8 mouse cellular contexts compared by ENCODE assay signal in the genomic region with DNA sequence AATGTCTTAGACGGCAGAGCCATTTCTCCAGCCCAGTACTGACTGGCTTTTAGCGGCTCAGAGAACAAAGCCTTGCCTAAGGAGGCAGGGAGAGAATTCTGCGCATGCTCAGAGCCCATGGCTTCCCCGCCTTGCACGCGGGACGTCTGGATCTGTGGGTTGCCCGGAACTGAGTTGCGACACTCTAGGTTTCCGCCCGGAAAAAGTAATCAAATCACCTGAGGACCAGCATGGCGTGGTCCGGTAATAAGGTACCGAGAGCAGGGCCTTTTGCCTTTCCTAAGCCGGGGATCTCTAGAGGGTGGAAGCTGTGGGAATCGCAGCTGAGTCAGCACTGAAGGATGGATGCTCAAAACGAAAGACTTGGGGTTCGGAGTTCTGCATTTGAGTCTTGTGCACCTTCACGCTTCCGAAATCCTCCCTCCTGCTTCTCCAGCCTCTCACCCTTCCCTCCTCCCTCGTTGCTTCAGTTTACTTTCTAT. TPM values are rescaled to one million over a fixed set of nuclear protein-coding genes. Genes with fewer than 3 reads are reported as not detected.
DNase-seq lines count a peak whose midpoint lies in the region; ATAC-seq and TF ChIP-seq lines count a peak whose summit lies in the region.

Gene Xrcc5 (plus strand): TSS at position 105 of the 482 bp plus-strand sequence.

- peak within 1 kb of the TSS; percentile 73 for H3K9ac ChIP-seq in embryonic facial prominence, embryonic 13.5 days
- peak within 1 kb of the TSS; percentile 74 for H3K9ac ChIP-seq in limb, embryonic 14.5 days (ENCODE audit: low read depth, low read length, severe bottlenecking)
- peak within 1 kb of the TSS; percentile 67 for H3K9ac ChIP-seq in midbrain, postnatal 0 days (replicated peaks; ENCODE audit: low read length, poor library complexity, severe bottlenecking)

- H3K9me3 ChIP-seq in embryonic facial prominence, embryonic 13.5 days, result no peaks in the 10 kb centered on the region
- H3K9me3 ChIP-seq in limb, embryonic 14.5 days (ENCODE audit: control insufficient read depth, low read length), result no peaks in the 10 kb centered on the region
- H3K9me3 ChIP-seq in midbrain, postnatal 0 days (ENCODE audit: low read length), result no peaks in the 10 kb centered on the region

- TF ChIP-seq CTCF in midbrain, postnatal 0 days (IDR thresholded peaks at IDR 0.05), result no peak

- H3K27ac ChIP-seq in embryonic facial prominence, embryonic 13.5 days, result peak within 1 kb of the TSS; percentile 93
- H3K27ac ChIP-seq in limb, embryonic 14.5 days (replicated peaks; ENCODE audit: low read depth, low read length), result peak within 1 kb of the TSS; percentile 93
- H3K27ac ChIP-seq in midbrain, postnatal 0 days (ENCODE audit: low read depth, low read length), result peak within 1 kb of the TSS; percentile 79

- peak; percentile 86 for DNase-seq in 3134 (ENCODE audit: extremely low read depth, insufficient read length, low spot score)
- peak; percentile 93 to 94 for DNase-seq in adrenal gland, postnatal 36 days
- peak; percentile 92 for DNase-seq in heart, adult 8-10 months (ENCODE audit: low spot score)
- DNase-seq in kidney, adult 9 months, result peak; percentile 96
- DNase-seq in limb, embryonic 14.5 days (ENCODE audit: low spot score), result peak; percentile 98
- peak; percentile 99 for DNase-seq in midbrain, postnatal 0 days (ENCODE audit: low spot score)
- DNase-seq in spleen, postnatal 14 days (ENCODE audit: low spot score in 2 of 2), result peak; percentile 74 to 77

- peaks cover 22% of the 10 kb centered on the region for H3K4me1 ChIP-seq in embryonic facial prominence, embryonic 13.5 days
- H3K4me1 ChIP-seq in limb, embryonic 14.5 days (ENCODE audit: control insufficient read depth, insufficient read depth, low read length), result no peaks in the 10 kb centered on the region; the same call in 1 of the 2 replicates
- no peaks in the 10 kb centered on the region for H3K4me1 ChIP-seq in midbrain, postnatal 0 days (ENCODE audit: insufficient read depth, low read length)

- ATAC-seq in embryonic facial prominence, embryonic 13.5 days (ENCODE audit: insufficient number of reproducible peaks, insufficient read depth, low FRiP score, low TSS enrichment, low read depth), result peak; percentile 96
- ATAC-seq in limb, embryonic 14.5 days (ENCODE audit: low FRiP score, low read depth), result peak; percentile 95
- ATAC-seq in midbrain, postnatal 0 days (ENCODE audit: low FRiP score), result peak; percentile 98

- peak; percentile 68; the same call in 1 of the 2 replicates for TF ChIP-seq POLR2A in limb, embryonic 14.5 days (IDR thresholded peaks at IDR 0.05; ENCODE audit: borderline replicate concordance, extremely low read depth, insufficient read depth, insufficient read length)

- WGBS in embryonic facial prominence, embryonic 13.5 days, result 0% methylated on average over 21 of the region's 21 CpGs
- WGBS in limb, embryonic 14.5 days, result under 1% methylated on average over 21 of the region's 21 CpGs
- WGBS in midbrain, postnatal 0 days, result under 1% methylated on average over 21 of the region's 21 CpGs

- H3K4me2 ChIP-seq in embryonic facial prominence, embryonic 13.5 days, result peak within 1 kb of the TSS; percentile 56
- peak within 1 kb of the TSS; percentile 48 for H3K4me2 ChIP-seq in limb, embryonic 14.5 days (replicated peaks; ENCODE audit: low read depth, low read length, severe bottlenecking)
- H3K4me2 ChIP-seq in midbrain, postnatal 0 days (ENCODE audit: low read depth, low read length, poor library complexity, severe bottlenecking), result peak within 1 kb of the TSS; percentile 60

- H3K36me3 ChIP-seq in embryonic facial prominence, embryonic 13.5 days, result peaks cover 12% of the 10 kb centered on the region
- H3K36me3 ChIP-seq in limb, embryonic 14.5 days (ENCODE audit: control insufficient read depth, insufficient read depth, low read length), result peaks cover 12% of the 10 kb centered on the region; the same call in 1 of the 2 replicates
- H3K36me3 ChIP-seq in midbrain, postnatal 0 days (ENCODE audit: insufficient read depth, low read length), result no peaks in the 10 kb centered on the region

- H3K27me3 ChIP-seq in embryonic facial prominence, embryonic 13.5 days, result no peaks in the 10 kb centered on the region
- H3K27me3 ChIP-seq in limb, embryonic 14.5 days (ENCODE audit: control insufficient read depth, insufficient read depth, low read length), result no peaks in the 10 kb centered on the region
- H3K27me3 ChIP-seq in midbrain, postnatal 0 days (ENCODE audit: insufficient read depth, low read length), result no peaks in the 10 kb centered on the region

- peak within 1 kb of the TSS; percentile 52 for H3K4me3 ChIP-seq in embryonic facial prominence, embryonic 13.5 days
- peak within 1 kb of the TSS; percentile 47 for H3K4me3 ChIP-seq in limb, embryonic 14.5 days (replicated peaks; ENCODE audit: low read length)
- peak within 1 kb of the TSS; percentile 48 for H3K4me3 ChIP-seq in midbrain, postnatal 0 days (ENCODE audit: low read depth, low read length)

RNA-seq across cellular contexts. Expression of gene Xrcc5, which starts in this region (rescaled TPM):
- total RNA-seq in adrenal gland, postnatal 36 days (2021), result 10 to 100 TPM; 11.0 to 13.0 TPM
- polyA plus RNA-seq in embryonic facial prominence, embryonic 13.5 days (2015; fragmentation: Nextera tagmentation; extraction: Ambion mirVana), result 46.9 and 49.8 TPM in 2 replicates
- total RNA-seq in heart, adult 8-10 months (2022), result 10 to 100 TPM; 17.7 to 19.4 (median 19.3) TPM
- 16.1 and 22.6 TPM in 2 replicates for polyA plus RNA-seq in limb, embryonic 14.5 days (2012; rRNA removed)
- polyA plus RNA-seq in limb, embryonic 14.5 days (2014; fragmentation: Nextera tagmentation; extraction: Ambion mirVana), result 41.8 and 43.2 TPM in 2 replicates
- total RNA-seq in midbrain, postnatal 0 days (2014; rRNA removed), result 7.7 and 8.3 TPM in 2 replicates
- polyA plus RNA-seq in midbrain, postnatal 0 days (2015; fragmentation: Nextera tagmentation; extraction: Ambion mirVana), result 10.5 and 11.1 TPM in 2 replicates

Comparison
In these comparisons a context has a peak if more than half of its experiments do, and no peak if none do; other contexts are left out.
1. Peak in every context shown above with its lines: DNase-seq, ATAC-seq, H3K4me3 ChIP-seq and H3K27ac ChIP-seq.